Mouse (Mus musculus): ENCODE data around the gene Vinac1. TPM values are rescaled to one million over a fixed set of nuclear protein-coding genes. Genes with fewer than 3 reads are reported as not detected.
A peak's percentile ranks its signal among the peaks of the same experiment; 100 is the strongest.

Vinac1 gene
- polyA plus RNA-seq, 1 experiment from 2014 or later = 0.34 TPM

DNA sequence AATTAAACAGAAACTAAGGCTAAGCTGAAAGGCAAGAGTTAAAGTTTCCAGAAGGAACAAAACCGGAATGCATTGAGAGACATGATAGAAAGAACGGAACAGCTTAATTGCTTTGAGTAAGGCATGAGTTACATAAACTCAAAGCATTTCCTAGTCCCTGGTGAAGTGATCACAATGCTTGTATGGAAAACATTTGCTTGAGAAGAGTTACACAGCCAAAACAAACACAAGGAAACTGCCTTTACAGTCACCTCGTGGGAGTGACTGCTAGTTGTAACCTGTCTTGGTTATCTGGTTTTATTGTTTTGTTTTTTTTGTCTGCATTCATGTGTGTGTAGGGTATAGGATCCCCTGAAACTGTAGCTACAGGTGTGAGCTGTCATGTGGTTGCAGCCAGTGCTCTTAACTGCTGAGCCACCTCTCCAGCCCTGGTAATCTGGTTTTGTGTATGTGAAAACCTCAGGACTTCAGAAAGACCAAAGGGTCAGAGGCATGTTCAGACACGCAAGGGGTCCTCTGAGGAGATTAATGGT, 4.5 kb upstream of the Vinac1 start:
- 75% methylated on average over 4 of the region's 4 CpGs for WGBS
- Histone ChIP-seq H3K27ac (ENCODE audit: low read length) (no peak overlapping the region), H3K4me2 (ENCODE audit: low read length) (no peak overlapping the region), H3K4me3 (replicated peaks; ENCODE audit: low read length) (no peak overlapping the region), H3K9me3 (ENCODE audit: control insufficient read depth, low read length) (no peaks in the 10 kb centered on the region), H3K4me1 (replicated peaks; ENCODE audit: control insufficient read depth, insufficient read depth, low read length) (no peaks in the 10 kb centered on the region), H3K9ac (replicated peaks; ENCODE audit: low read depth, low read length) (no peak overlapping the region), H3K36me3 (ENCODE audit: control insufficient read depth, insufficient read depth) (no peaks in the 10 kb centered on the region), H3K27me3 (replicated peaks; ENCODE audit: control insufficient read depth, insufficient read depth, low read length) (no peaks in the 10 kb centered on the region)
- no peak for ATAC-seq

DNA sequence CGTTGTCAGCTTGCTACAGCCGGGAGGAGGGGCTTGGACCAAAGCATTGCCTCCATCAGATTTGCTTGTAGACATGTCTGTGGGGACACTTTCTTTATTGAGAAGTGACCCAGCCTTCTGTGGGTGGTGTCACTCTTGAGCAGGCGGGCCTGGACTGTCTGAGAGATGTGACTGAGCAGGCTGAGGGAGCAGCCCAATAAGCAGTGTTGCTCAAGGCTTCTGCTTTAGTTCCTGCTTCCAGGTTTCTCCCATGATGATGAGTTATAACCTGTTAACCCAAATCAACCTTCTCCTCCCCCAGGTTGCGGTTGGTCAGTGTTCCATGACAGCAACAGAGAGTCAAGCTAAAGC, 1.2 kb downstream of the Vinac1 start:
- no peak for ATAC-seq
- Histone ChIP-seq H3K4me1 (replicated peaks; ENCODE audit: control insufficient read depth, insufficient read depth, low read length) (no peaks in the 10 kb centered on the region), H3K36me3 (ENCODE audit: control insufficient read depth, insufficient read depth) (no peaks in the 10 kb centered on the region), H3K27me3 (replicated peaks; ENCODE audit: control insufficient read depth, insufficient read depth, low read length) (no peaks in the 10 kb centered on the region), H3K9me3 (ENCODE audit: control insufficient read depth, low read length) (no peaks in the 10 kb centered on the region), H3K9ac (replicated peaks; ENCODE audit: low read depth, low read length) (no peak overlapping the region), H3K4me2 (ENCODE audit: low read length) (no peak overlapping the region), H3K27ac (ENCODE audit: low read length) (no peak overlapping the region), H3K4me3 (replicated peaks; ENCODE audit: low read length) (no peak overlapping the region)
- 92% methylated on average over 4 of the region's 4 CpGs for WGBS

DNA sequence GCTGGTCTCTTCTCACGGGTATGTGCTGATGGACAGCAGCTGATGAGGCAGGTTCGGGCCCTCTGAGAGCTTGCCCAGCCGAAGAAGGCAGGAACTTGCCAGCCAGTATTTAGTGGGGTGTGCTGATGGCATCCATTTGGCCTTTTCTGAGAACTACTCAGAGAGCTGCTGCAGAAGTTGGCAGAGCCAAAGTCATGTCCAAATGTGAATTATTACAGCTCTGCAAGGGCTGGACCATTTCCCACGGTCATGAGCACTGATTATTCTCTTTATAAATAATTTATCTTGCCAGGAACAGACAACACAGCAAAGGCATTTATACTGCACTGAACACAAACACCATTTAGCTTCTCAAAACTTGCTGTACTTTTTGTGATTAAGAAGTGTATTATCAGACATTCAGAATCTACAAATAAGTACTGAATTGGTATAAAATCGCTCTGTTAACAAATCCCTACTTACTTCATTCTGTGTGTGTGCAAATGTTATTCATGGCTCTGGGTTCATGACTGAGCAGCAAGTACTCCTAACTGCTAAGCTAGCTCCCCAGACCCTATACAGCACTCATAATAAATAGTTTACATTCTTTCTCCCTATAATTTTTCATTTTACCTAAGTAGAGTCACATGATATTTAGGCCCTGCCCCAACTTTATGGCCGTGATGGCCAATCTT, 1.7 kb downstream of the Vinac1 start:
- WGBS = 74% methylated on average over 6 of the region's 6 CpGs
- ATAC-seq = no peak

DNA sequence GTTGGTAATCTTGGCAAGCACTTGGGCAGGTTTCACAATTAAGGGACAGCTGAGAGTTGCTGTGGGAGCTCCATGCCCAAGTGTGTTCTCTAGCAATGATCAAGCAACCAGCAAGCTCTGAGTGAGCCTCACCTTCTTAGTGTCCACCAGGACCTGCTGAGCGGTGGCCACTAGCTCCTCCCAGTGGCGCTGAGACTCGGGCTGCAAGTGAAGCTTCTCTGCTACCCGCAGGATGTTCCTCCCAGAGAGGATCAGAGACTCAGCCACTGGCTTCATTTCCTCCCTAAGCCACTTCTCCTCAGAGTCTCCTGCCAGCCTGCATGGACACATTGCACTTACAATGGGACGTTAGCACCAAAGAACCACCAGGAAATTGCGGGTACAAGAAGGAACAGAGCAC, 7.4 kb downstream of the Vinac1 start:
- Histone ChIP-seq H3K9ac (replicated peaks; ENCODE audit: low read depth, low read length) (no peak overlapping the region), H3K27ac (ENCODE audit: low read length) (no peak overlapping the region), H3K4me2 (ENCODE audit: low read length) (no peak overlapping the region), H3K27me3 (replicated peaks; ENCODE audit: control insufficient read depth, insufficient read depth, low read length) (0 out of 2 replicates have a peak, but pooled peaks cover 2% of the 10 kb centered on the region), H3K9me3 (ENCODE audit: control insufficient read depth, low read length) (no peaks in the 10 kb centered on the region), H3K36me3 (ENCODE audit: control insufficient read depth, insufficient read depth) (no peaks in the 10 kb centered on the region), H3K4me1 (replicated peaks; ENCODE audit: control insufficient read depth, insufficient read depth, low read length) (peaks cover 11% of the 10 kb centered on the region), H3K4me3 (replicated peaks; ENCODE audit: low read length) (no peak overlapping the region)
- ATAC-seq = no peak
- WGBS = 42% methylated on average over 6 of the region's 6 CpGs

More for the DNA sequence above, 1.7 kb downstream of the Vinac1 start:
- Histone ChIP-seq H3K4me3 (replicated peaks; ENCODE audit: low read length) (no peak overlapping the region), H3K9me3 (ENCODE audit: control insufficient read depth, low read length) (no peaks in the 10 kb centered on the region), H3K4me1 (replicated peaks; ENCODE audit: control insufficient read depth, insufficient read depth, low read length) (no peaks in the 10 kb centered on the region), H3K27ac (ENCODE audit: low read length) (no peak overlapping the region), H3K4me2 (ENCODE audit: low read length) (no peak overlapping the region), H3K9ac (replicated peaks; ENCODE audit: low read depth, low read length) (no peak overlapping the region), H3K36me3 (ENCODE audit: control insufficient read depth, insufficient read depth) (no peaks in the 10 kb centered on the region), H3K27me3 (replicated peaks; ENCODE audit: control insufficient read depth, insufficient read depth, low read length) (no peaks in the 10 kb centered on the region)

DNA sequence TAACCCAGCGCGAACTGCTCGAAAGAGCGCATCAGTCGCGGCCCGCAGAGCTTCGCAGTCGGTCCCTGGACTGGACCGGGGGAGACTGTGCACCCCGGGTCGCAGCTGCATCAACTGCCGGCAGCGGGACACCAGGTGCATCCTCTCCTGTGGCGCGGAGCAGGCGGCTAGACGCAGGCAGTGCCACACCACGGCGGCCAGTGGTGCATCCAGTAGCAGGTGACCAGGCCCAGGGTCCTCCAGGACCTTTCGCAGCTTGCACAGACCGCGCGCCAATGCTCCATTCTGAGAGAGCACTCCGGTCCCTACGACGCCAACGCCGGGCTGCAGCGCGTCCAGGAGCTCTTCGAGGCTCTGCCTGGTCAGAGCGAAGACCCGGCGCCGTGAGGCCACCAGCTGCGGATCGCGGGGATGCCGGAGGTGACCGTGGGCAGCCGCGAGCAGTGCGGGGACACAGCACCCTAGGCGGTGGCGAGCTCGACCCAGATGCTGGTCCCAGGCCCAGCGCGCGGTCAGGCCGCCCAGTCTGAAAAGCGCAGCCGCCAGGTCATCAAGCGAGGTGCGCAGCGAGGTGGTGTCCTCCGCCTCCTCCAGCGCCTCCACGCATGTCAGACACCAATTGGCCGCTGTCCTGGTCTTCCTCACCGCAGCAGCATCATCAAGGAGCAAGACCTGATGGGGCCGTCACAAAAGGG, 8.9 kb downstream of the Vinac1 start:
- peak overlapping the region; percentile 87 for H3K4me2 ChIP-seq (ENCODE audit: low read length)
- no peak overlapping the region for H3K27ac ChIP-seq (ENCODE audit: low read length)
- H3K27me3 ChIP-seq (replicated peaks; ENCODE audit: control insufficient read depth, insufficient read depth, low read length) = 0 out of 2 replicates have a peak, but pooled peaks cover 2% of the 10 kb centered on the region
- H3K4me1 ChIP-seq (replicated peaks; ENCODE audit: control insufficient read depth, insufficient read depth, low read length) = peaks cover 11% of the 10 kb centered on the region
- peak overlapping the region; percentile 62 for H3K9ac ChIP-seq (replicated peaks; ENCODE audit: low read depth, low read length)
- H3K9me3 ChIP-seq (ENCODE audit: control insufficient read depth, low read length) = no peaks in the 10 kb centered on the region
- peak overlapping the region; percentile 47 for H3K4me3 ChIP-seq (replicated peaks; ENCODE audit: low read length)
- peak; percentile 49 for ATAC-seq
- 1% methylated on average over 62 of the region's 62 CpGs for WGBS
- no peaks in the 10 kb centered on the region for H3K36me3 ChIP-seq (ENCODE audit: control insufficient read depth, insufficient read depth)

DNA sequence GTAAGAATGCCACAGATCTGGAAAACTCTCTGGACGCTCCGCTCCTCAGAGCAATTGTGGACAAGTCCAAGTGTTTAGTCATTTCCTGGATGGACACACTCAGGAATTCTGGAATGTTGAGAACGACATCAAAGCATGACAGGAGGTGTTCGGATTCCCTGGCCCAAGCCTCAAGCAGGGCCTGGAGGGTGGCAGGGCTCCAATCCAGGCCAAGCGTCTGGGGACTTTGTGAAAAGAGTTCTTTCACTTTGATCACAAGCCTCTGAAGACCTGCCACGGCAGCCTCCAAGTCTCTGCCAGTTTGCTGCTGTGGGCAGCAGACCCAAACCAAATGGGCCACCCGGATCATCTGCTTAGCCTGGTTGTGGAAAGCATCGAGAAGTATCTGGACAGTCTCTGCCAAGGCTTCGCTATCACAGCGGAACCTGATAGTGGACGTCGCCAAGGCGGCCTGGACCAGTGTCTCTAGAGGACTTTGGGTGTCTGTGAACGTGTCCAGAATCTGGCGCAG, 9.5 kb downstream of the Vinac1 start:
- no peak overlapping the region for H3K27ac ChIP-seq (ENCODE audit: low read length)
- peak overlapping the region; percentile 62 for H3K9ac ChIP-seq (replicated peaks; ENCODE audit: low read depth, low read length)
- H3K27me3 ChIP-seq (replicated peaks; ENCODE audit: control insufficient read depth, insufficient read depth, low read length) = 0 out of 2 replicates have a peak, but pooled peaks cover 2% of the 10 kb centered on the region
- H3K36me3 ChIP-seq (ENCODE audit: control insufficient read depth, insufficient read depth) = no peaks in the 10 kb centered on the region
- WGBS = 27% methylated on average over 15 of the region's 15 CpGs
- peak overlapping the region; percentile 87 for H3K4me2 ChIP-seq (ENCODE audit: low read length)
- H3K9me3 ChIP-seq (ENCODE audit: control insufficient read depth, low read length) = no peaks in the 10 kb centered on the region
- peak; percentile 10; the same call in 1 of the 2 replicates for ATAC-seq
- H3K4me1 ChIP-seq (replicated peaks; ENCODE audit: control insufficient read depth, insufficient read depth, low read length) = peaks cover 11% of the 10 kb centered on the region
- peak overlapping the region; percentile 47 for H3K4me3 ChIP-seq (replicated peaks; ENCODE audit: low read length)

DNA sequence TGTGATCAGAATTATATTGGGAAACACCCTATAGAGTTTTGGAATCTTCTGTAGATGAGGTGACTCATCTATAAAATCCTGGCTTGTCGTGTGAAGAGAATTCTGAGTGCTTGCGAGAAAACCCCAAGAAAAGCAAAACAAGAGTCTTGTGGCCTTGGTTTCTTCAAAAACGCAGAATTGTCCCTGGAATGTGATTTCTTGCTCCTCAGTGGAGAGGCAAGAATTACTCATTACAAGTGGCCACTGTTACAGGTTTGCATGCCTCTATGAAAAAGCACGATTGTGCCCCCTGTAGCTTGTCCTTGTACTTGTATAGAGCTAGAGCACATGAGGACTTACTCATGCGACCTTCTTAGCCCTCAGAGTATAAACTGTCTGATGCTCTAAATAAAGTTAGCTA, 12.6 kb downstream of the Vinac1 start:
- Histone ChIP-seq H3K4me2 (ENCODE audit: low read length) (no peak overlapping the region), H3K4me1 (replicated peaks; ENCODE audit: control insufficient read depth, insufficient read depth, low read length) (peaks cover 11% of the 10 kb centered on the region), H3K27me3 (replicated peaks; ENCODE audit: control insufficient read depth, insufficient read depth, low read length) (0 out of 2 replicates have a peak, but pooled peaks cover 2% of the 10 kb centered on the region), H3K4me3 (replicated peaks; ENCODE audit: low read length) (no peak overlapping the region), H3K36me3 (ENCODE audit: control insufficient read depth, insufficient read depth) (no peaks in the 10 kb centered on the region), H3K9me3 (ENCODE audit: control insufficient read depth, low read length) (no peaks in the 10 kb centered on the region), H3K9ac (replicated peaks; ENCODE audit: low read depth, low read length) (no peak overlapping the region), H3K27ac (ENCODE audit: low read length) (no peak overlapping the region)
- 80% methylated on average over 5 of the region's 5 CpGs for WGBS
- no peak for ATAC-seq

DNA sequence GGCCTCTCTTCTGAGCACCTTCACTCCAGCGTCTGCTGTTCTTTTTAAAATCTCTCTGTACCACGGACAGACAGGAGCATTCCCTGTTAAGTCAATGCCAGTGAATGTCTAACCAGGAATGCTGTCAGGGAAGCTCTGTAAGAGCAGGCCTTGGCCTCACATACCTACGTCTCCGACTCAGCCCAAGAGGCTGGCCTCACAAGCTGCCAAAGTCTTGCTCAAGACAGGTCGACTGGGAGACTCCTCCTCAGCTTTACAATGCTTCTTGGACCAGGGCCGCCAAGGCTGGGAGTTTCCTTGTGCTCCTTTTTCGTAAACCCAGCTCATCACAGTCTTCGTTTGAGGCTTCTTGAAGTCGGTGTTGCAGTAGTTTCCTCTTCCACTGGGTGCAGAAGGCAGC, 23.2 kb downstream of the Vinac1 start:
- Histone ChIP-seq H3K4me1 (replicated peaks; ENCODE audit: control insufficient read depth, insufficient read depth, low read length) (no peaks in the 10 kb centered on the region), H3K27me3 (replicated peaks; ENCODE audit: control insufficient read depth, insufficient read depth, low read length) (no peaks in the 10 kb centered on the region), H3K9ac (replicated peaks; ENCODE audit: low read depth, low read length) (no peak overlapping the region), H3K4me3 (replicated peaks; ENCODE audit: low read length) (no peak overlapping the region), H3K36me3 (ENCODE audit: control insufficient read depth, insufficient read depth) (no peaks in the 10 kb centered on the region), H3K27ac (ENCODE audit: low read length) (no peak overlapping the region), H3K9me3 (ENCODE audit: control insufficient read depth, low read length) (no peaks in the 10 kb centered on the region), H3K4me2 (ENCODE audit: low read length) (no peak overlapping the region)
- ATAC-seq = no peak
- WGBS = 82% methylated on average over 9 of the region's 9 CpGs

DNA sequence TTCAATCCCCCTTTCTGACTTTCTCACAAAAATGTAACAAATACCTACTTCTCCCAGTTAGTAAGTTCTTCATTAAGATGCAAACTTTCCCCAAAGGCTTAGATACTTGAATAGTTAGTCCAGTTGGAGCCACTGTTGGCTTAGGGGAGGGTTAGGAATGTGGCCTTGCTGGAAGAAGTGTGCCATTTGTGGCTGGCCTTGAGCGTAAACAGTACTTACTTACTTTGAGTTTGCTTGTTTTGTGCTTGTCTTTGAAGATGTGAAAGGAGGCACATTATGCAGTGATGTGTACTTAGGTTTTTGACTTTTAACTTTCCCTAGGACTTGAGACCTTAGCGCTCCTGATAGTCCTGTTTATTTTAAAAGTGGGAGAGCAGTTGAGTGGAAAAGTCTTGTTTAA, 27.9 kb downstream of the Vinac1 start:
- H3K27ac ChIP-seq (ENCODE audit: low read length) = no peak overlapping the region
- 87% methylated on average over 2 of the region's 2 CpGs for whole genome bisulfite sequencing
- H3K27me3 ChIP-seq (replicated peaks; ENCODE audit: control insufficient read depth, insufficient read depth, low read length) = no peaks in the 10 kb centered on the region
- no peak overlapping the region for H3K4me3 ChIP-seq (replicated peaks; ENCODE audit: low read length)
- no peaks in the 10 kb centered on the region for H3K9me3 ChIP-seq (ENCODE audit: control insufficient read depth, low read length)
- no peak overlapping the region for H3K9ac ChIP-seq (replicated peaks; ENCODE audit: low read depth, low read length)
- peaks cover 14% of the 10 kb centered on the region for H3K36me3 ChIP-seq (ENCODE audit: control insufficient read depth, insufficient read depth)
- no peak for ATAC-seq
- no peak overlapping the region for H3K4me2 ChIP-seq (ENCODE audit: low read length)
- H3K4me1 ChIP-seq (replicated peaks; ENCODE audit: control insufficient read depth, insufficient read depth, low read length) = no peaks in the 10 kb centered on the region

Data from forebrain, embryonic 16.5 days (tissue).